Mouse (Mus musculus) liver, adult 2 months (tissue): ENCODE measurements at regions not wholly inside any gene's neighbourhood (a gene's known extent, or its start where the extent isn't known, plus 50 kb on each side); places are given as distances from the start of the nearest gene placed in this dataset.

Experiments used
- DNase-seq: peaks from one replicate; pipeline ENCODE4 v3.0.0-alpha.2; 2011; ENCODE audit warnings: low read depth, low spot score; ENCODE audit errors: extremely low read depth
- H3K27ac ChIP-seq: fragments of 200-500 bp; replicated peaks from 2 replicates; pipeline ENCODE4 v1.5.1; 2012; ENCODE audit warnings: low read depth, mild to moderate bottlenecking, control low read depth, inconsistent platforms, low read length; ENCODE audit not compliant: insufficient read depth
- H3K27me3 ChIP-seq: fragments of 200-500 bp; 2 replicates; pipeline ENCODE4 v1.6.1; 2012; ENCODE audit warnings: mild to moderate bottlenecking, moderate library complexity, low read length, inconsistent platforms; ENCODE audit not compliant: control insufficient read depth, insufficient read depth
- H3K36me3 ChIP-seq: fragments of 200-500 bp; 2 replicates; pipeline ENCODE4 v1.6.1; 2012; ENCODE audit warnings: low read length, inconsistent platforms; ENCODE audit not compliant: control insufficient read depth, insufficient read depth
- H3K4me1 ChIP-seq: fragments of 200-500 bp; 2 replicates; pipeline ENCODE4 v1.6.1; 2011; ENCODE audit warnings: low read length; ENCODE audit not compliant: control insufficient read depth, insufficient read depth
- H3K4me3 ChIP-seq: fragments of 200-500 bp; 2 replicates; pipeline ENCODE4 v1.5.1; 2011; ENCODE audit warnings: low read depth, mild to moderate bottlenecking, control low read depth, low read length, moderate library complexity; ENCODE audit not compliant: insufficient read depth
- H3K79me2 ChIP-seq: fragments of 200-500 bp; 2 replicates; pipeline ENCODE4 v1.6.1; 2012; ENCODE audit warnings: inconsistent platforms, mild to moderate bottlenecking, low read length, moderate library complexity; ENCODE audit not compliant: control insufficient read depth, insufficient read depth
- H3K9ac ChIP-seq: fragments of 200-500 bp; 2 replicates; pipeline ENCODE4 v1.6.1; 2012; ENCODE audit warnings: low read depth, mild to moderate bottlenecking, control low read depth, inconsistent platforms, low read length
- CTCF ChIP-seq: fragments of 200-500 bp; IDR thresholded peaks from 2 replicates; pipeline ENCODE4 v1.5.1; 2011; ENCODE audit warnings: low read depth, low read length, control low read depth
- POLR2A ChIP-seq: fragments of 200-500 bp; IDR thresholded peaks from 2 replicates; pipeline ENCODE4 v1.6.1; 2011; ENCODE audit warnings: low read length, control low read depth; ENCODE audit not compliant: insufficient read depth; ENCODE audit errors: extremely low read depth
- WGBS: fragments of 180-500 bp; shearing (Covaris S2); methylation state at CpG from one replicate; pipeline ENCODE4 v1.1.7; 2018; 5-methylcytosine and 5-hydroxymethylcytosine counted together

- no peaks in the 10 kb centered on the region for H3K36me3 ChIP-seq
- H3K4me3 ChIP-seq = no peak overlapping the region
- peaks cover 2% of the 10 kb centered on the region; the same call in 1 of the 2 replicates for H3K27me3 ChIP-seq
- TF ChIP-seq POLR2A (no peak), CTCF (no peak)
- no peak overlapping the region for H3K27ac ChIP-seq
- no peaks in the 10 kb centered on the region for H3K79me2 ChIP-seq
- WGBS = 81% methylated on average over 8 of the region's 8 CpGs
- no peak overlapping the region for H3K9ac ChIP-seq
- no peak for DNase-seq
- H3K4me1 ChIP-seq = no peaks in the 10 kb centered on the region
Observed at GRCm38 (mm10) chr12:27565965-27566507, 223.7 kb upstream of the Sox11 start.

- TF ChIP-seq POLR2A = no peak
- no peak for TF ChIP-seq CTCF
- Histone ChIP-seq H3K4me1 (no peaks in the 10 kb centered on the region), H3K9ac (no peak overlapping the region), H3K4me3 (no peak overlapping the region), H3K27me3 (peaks cover 2% of the 10 kb centered on the region; the same call in 1 of the 2 replicates), H3K27ac (no peak overlapping the region), H3K79me2 (no peaks in the 10 kb centered on the region), H3K36me3 (no peaks in the 10 kb centered on the region)
- 85% methylated on average over 5 of the region's 5 CpGs for WGBS
- no peak for DNase-seq
Observed at GRCm38 (mm10) chr12:27564641-27565306, 222.4 kb upstream of the Sox11 start.

GRCm38 (mm10) chr12:27563900-27564299 lies 221.5 kb upstream of the Sox11 start:
- Histone ChIP-seq H3K36me3 (no peaks in the 10 kb centered on the region), H3K4me1 (no peaks in the 10 kb centered on the region), H3K79me2 (no peaks in the 10 kb centered on the region), H3K9ac (no peak overlapping the region), H3K27me3 (peaks cover 2% of the 10 kb centered on the region; the same call in 1 of the 2 replicates), H3K4me3 (no peak overlapping the region), H3K27ac (no peak overlapping the region)
- no peak for TF ChIP-seq POLR2A
- no peak for TF ChIP-seq CTCF
- WGBS = 70% methylated on average over 3 of the region's 3 CpGs
- DNase-seq = no peak

GRCm38 (mm10) chr12:27552809-27553208 lies 210.4 kb upstream of the Sox11 start:
- Histone ChIP-seq H3K27ac (no peak overlapping the region), H3K27me3 (no peaks in the 10 kb centered on the region), H3K79me2 (no peaks in the 10 kb centered on the region), H3K4me1 (no peaks in the 10 kb centered on the region), H3K9ac (no peak overlapping the region), H3K36me3 (no peaks in the 10 kb centered on the region), H3K4me3 (no peak overlapping the region)
- no peak for DNase-seq
- TF ChIP-seq POLR2A (no peak), CTCF (no peak)
- 75% methylated on average over 1 of the region's 1 CpGs for WGBS

- no peak for DNase-seq
- H3K27ac ChIP-seq = no peak overlapping the region
- no peak overlapping the region for H3K4me3 ChIP-seq
- H3K27me3 ChIP-seq = no peaks in the 10 kb centered on the region
- H3K36me3 ChIP-seq = no peaks in the 10 kb centered on the region
- no peak overlapping the region for H3K9ac ChIP-seq
- WGBS = 58% methylated on average over 4 of the region's 4 CpGs
- H3K79me2 ChIP-seq = no peaks in the 10 kb centered on the region
- H3K4me1 ChIP-seq = no peaks in the 10 kb centered on the region
- TF ChIP-seq POLR2A (no peak), CTCF (no peak)
Observed at GRCm38 (mm10) chr12:27538210-27538609, 195.8 kb upstream of the Sox11 start.

GRCm38 (mm10) chr12:27537507-27537906 lies 195.1 kb upstream of the Sox11 start:
- 91% methylated on average over 3 of the region's 3 CpGs for WGBS
- no peak overlapping the region for H3K27ac ChIP-seq
- no peak overlapping the region for H3K4me3 ChIP-seq
- no peak for DNase-seq
- no peaks in the 10 kb centered on the region for H3K79me2 ChIP-seq
- TF ChIP-seq POLR2A = no peak
- no peak for TF ChIP-seq CTCF
- H3K27me3 ChIP-seq = no peaks in the 10 kb centered on the region
- H3K36me3 ChIP-seq = no peaks in the 10 kb centered on the region
- H3K9ac ChIP-seq = no peak overlapping the region
- H3K4me1 ChIP-seq = no peaks in the 10 kb centered on the region
